Mouse (Mus musculus): ENCODE data around the gene Med12.

DNA sequence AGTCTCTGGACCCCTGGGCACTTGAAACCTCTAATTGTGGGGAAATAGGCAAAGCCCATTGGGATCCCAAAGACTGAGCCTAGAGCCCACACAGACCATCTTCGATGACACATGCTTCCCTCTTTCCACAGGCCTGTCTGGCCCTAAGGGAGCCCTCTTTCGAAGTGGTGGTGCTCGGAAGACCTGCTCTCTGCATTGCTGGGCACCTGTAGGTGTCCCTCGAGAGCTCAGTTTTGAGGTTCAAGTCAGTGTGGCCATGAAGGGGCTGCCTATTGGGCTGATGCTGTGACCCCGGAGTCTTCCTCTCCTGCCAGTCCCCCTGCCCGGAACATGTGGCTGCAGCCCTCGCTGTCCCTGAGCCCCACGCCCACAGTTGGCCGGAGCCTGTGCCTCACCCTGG lies 27.8 kb downstream of the Med12 start:
- TF ChIP-seq CTCF (IDR thresholded peaks at IDR 0.05; ENCODE audit: low read depth): no peak
- no peak for TF ChIP-seq EP300 (IDR thresholded peaks at IDR 0.05; ENCODE audit: low read depth)

Measured in heart, postnatal 0 days (tissue).